Mouse (Mus musculus) gastrocnemius, postnatal 14 days (tissue): Measurements from ENCODE around the gene Ehmt1. TPM values are rescaled to one million over a fixed set of nuclear protein-coding genes. Genes with fewer than 3 reads are reported as not detected.
A peak's percentile ranks its signal among the peaks of the same experiment; 100 is the strongest.

Experiments used
- DNase-seq: peaks from one replicate; pipeline ENCODE4 v3.0.0; 2021; ENCODE audit warnings: mixed read lengths
- intact Hi-C: fragments of 180-260 bp; cut with DNase I; formaldehyde crosslinking; loops from one replicate; pipeline ENCODE4 v1.15.1; 2025; ENCODE audit warnings: low total_unique reads
- total RNA-seq, 2 experiments: library from RNA; stranded (reverse); gene quantifications; 2 replicates each; pipeline ENCODE4 v1.2.3; 2021

Ehmt1 gene
- total RNA-seq, 2 experiments from 2014 or later, result 31.6 to 32.5 TPM

DNA sequence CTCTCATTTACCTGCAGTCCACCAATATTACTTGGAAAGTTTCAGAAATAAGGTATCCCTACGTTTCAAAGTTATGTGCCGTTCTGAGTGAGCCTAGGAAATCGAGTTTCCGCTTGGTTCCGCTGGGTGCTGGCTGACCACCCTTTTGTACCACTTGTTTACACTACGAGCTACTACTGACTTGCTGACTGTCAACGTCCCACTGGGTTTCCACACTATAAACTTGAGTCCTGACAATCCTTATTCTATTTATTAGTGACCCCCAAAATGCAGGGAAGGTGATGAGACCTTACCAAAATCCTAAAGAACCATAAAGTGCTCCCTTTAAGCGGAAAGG, 393 bp upstream of the Ehmt1 start:
- intact Hi-C loops, result no loop called here
- no peak for DNase-seq

DNA sequence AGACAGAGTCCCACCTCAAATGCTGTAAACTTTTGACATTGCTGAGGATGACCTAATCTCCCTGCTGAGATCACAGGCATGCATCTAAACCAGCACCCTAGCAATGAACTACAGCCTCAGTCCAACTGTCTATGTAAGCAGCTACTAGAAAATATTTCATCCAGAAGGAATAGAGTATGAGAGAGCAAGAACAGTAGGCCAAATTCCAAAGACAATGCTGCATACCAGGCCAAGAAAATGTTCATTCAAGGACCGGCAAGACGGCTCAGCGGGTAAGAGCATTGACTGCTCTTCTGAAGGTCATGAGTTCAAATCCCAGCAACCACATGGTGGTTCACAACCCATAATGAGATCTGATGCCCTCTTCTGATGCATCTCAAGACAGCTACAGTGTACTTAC, 4.7 kb downstream of the Ehmt1 start:
- DNase-seq, result no peak
- intact Hi-C loops, result no loop called here

DNA sequence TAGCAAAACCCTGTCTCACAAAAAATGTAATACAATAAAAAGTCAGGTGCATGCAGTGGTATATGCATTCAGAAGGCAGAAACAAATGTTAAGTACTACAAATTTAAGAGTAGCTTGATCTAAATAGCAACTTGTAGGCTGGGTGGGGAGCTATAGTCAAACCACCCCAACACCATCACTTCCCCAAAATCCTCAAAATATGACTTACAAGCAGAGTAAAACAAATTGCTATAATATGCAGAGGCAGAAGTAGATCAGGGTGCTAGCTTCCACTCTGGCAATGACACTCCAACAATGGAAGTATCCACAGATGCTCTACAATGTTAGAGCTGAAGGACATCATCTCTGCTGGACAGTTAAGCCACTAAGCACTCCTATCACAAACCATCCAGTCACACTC, 6.8 kb downstream of the Ehmt1 start:
- no peak for DNase-seq
- intact Hi-C loops, result no loop called here

DNA sequence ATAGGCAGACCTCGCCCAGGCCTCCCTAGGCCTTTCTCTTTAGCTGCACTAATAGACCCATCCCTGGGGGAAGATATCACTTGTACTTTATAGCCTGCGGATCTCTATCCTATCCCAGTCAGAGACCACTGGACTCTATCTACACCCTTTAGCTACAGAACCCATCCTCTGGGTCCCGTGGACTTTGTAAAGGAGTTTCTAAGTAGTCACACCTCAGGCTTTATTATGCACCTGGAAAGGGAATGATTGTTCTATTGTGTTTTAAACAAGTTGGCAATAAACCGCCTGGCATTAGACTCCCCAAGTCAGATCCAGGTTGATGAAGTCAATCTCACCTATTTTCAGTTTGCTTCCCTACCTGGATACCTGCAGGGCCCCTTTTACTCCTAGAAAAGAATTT, 7.2 kb downstream of the Ehmt1 start:
- DNase-seq, result no peak
- intact Hi-C loops, result no loop called here

- intact Hi-C loops, result no loop called here
- no peak for DNase-seq
Measured at GRCm38 (mm10) chr2:24910481-24910880, 8.9 kb downstream of the Ehmt1 start.

GRCm38 (mm10) chr2:24905653-24906155, 13.7 kb downstream of the Ehmt1 start:
- intact Hi-C loops, result no loop called here
- no peak for DNase-seq

DNA sequence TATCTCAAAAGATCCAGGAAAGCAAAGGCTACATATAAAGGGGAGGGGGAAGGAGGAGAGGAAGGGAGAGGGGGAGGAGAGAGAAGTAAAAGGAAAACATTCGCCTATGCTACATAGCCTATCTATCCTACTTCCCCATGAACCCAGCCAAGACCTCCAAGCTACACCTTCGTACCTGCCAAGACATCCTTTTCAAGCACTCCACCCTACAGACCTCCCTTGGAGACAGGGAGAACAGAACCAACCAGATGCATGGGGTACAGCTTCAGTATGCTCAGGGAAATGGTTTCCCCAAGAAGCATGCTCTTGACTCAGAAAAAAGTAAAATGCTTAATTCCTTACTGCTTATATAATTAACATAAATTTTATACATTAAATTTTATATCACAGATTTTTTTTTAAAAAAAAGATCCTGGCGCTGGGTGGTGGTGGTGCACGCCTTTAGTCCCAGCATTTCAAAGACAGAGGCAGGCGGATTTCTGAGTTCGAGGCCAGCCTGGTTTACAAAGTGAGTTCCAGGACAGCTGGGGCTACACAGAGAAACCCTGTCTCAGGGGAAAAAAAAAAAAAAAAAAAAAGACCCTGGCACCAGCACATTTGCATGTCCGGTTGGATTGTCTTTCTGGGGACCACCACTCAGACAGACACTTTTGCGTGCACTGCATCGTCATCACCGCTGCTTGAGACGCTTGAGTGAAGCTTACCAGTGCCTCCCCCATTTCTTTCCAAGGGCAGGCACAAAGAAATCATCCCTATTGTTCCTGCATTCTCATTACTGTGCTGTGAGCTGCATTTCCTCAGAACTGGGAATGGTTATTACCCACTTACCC, 14.4 kb downstream of the Ehmt1 start:
- no peak for DNase-seq
- intact Hi-C loops, result no loop called here

DNA sequence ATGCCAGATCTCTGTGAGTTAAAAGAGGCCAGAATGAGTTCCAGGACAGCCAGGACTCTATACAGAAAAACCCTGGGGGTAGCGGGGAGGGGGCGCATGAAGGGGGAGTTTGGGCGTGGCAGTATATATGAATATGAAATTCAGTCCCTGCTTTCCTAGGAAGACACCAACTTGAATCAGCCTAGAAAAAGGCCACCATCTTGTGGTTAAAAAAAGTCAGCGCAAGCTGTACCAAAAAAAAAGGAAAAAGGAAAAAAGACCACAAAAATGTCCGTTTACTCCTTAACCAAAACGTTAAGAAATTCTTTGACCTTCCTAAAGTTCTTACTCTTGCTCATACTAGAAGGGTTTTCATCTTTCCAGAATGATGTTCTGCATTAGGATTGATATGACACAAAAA, 16.4 kb downstream of the Ehmt1 start:
- DNase-seq, result no peak
- intact Hi-C loops, result no loop called here

- intact Hi-C loops, result no loop called here
- DNase-seq, result no peak
Measured at GRCm38 (mm10) chr2:24901055-24901454, 18.4 kb downstream of the Ehmt1 start.

DNA sequence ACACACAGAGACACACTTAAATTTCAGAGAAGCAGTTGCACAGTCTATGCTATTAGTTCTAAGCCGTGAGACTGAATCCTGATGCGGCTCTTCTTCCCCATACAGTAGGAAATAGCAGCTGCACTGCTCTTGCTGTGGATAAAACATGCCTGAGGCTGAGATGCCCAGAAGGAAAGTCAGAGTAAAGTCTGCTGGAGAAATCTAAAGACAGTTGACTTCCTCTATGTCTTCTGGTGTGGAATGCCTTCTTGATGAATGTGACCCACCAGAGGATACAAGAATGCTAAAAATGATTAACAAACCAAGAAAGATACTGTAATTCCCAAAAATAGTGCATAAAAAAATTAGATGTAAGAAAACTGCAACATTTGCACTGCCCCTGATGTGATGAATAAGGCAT, 20.1 kb downstream of the Ehmt1 start:
- intact Hi-C loops, result no loop called here
- no peak for DNase-seq

DNA sequence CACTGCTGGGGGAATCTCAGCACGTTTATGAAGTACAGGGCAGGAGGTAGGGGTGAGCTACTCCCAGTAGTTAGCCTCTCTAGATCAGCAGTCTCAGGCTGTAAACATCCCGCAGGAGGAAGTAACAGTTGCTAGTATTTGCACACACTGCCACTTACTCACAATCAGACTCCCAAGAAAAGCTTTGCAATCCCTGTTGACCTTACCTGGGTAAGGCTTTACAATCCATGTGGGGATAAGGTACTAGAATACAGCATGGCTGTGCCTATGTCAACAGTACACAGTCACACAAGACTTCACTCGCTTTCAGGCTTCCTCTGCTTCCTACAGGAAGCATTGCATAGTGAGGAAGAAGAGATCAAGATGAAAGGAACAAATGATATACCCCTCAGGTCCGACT, 22.7 kb downstream of the Ehmt1 start:
- intact Hi-C loops, result no loop called here
- no peak for DNase-seq

GRCm38 (mm10) chr2:24894211-24894610, 25.2 kb downstream of the Ehmt1 start:
- intact Hi-C loops, result no loop called here
- DNase-seq, result no peak

DNA sequence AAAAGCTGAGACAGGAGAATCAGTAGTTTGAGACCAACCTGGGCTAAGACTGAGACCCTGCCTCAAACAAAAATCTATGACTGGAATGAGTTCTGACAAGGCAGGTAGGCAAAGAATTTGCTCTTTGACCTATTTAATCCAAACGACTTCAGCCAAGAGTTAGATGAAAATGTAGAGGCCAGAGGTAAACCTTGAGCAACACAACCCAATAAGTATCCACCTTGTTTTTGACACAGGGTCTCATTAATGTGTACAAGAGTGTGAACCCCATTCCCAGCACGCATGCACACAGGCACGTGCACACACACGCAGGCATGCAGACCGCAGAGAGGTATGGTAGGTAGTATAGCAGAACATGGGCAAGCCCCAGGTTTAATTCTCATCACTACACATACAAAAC, 27.1 kb downstream of the Ehmt1 start:
- DNase-seq, result no peak
- intact Hi-C loops, result no loop called here

DNA sequence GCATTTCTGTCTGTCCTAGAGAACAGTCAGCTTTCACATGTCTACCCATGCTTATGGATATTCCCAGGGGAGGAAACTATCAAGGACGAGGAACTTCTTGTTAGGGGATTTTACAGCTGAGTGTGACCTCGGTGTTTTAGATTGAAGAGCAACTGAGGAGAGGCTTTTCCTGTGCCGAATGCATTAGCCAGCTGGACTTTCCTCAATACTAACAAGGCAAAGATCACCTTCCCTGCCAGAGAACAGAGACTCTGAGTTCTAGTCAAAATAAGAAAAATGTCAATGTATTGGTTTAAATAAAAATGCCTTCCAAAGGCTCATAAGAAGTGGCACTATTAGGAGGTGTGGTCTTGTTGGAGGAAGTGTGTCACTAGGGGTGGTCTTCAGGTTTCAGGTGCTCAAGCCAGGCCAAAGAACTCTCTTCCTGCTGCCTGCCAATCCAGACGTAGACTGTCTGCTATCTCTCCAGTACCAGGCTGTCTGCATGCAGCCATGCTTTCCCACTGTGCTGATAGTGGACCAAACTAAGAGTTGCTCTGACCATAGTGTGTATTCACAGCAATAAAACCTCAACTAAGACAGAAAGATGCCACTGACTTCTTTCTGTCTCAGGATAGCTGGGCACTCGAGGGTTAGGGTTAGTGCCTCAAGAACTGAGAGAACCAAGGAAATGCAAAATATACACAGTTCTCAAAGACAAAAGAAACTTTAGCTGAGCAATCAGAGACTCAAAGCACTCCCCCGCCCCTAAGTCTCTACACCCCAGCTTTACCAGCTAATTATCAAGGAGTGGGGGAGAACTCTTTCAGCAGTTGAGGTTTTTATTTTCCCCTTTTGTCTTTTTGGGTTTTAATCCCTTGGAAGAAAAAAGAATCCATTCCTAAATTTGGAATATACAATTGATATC, 28.6 kb downstream of the Ehmt1 start:
- DNase-seq, result no peak
- intact Hi-C loops, result no loop called here

DNA sequence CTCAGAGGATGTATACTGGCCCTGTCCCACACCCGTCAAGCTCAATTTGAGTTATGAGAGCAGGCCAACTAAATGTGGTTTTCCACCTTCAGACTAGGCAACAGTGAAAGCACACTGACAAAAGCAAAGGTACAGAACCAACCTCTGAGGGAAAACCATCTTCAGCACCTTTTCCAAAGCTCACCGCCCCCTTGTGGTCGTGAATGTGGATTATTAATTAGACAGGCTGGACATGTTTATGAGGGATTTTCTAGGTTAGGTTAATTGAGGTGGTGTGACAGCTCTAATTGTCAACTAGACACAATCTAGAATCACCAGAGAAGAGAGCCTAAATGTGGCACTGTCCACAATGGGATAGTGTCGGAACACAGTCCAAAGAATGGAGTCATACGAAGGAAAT, 30.5 kb downstream of the Ehmt1 start:
- no peak for DNase-seq
- intact Hi-C loops, result no loop called here

- no peak for DNase-seq
- intact Hi-C loops, result no loop called here
Measured at GRCm38 (mm10) chr2:24880686-24881085, 38.7 kb downstream of the Ehmt1 start.

- intact Hi-C loops, result no loop called here
- DNase-seq, result no peak
Measured at GRCm38 (mm10) chr2:24870952-24871351, 48.5 kb downstream of the Ehmt1 start.

DNA sequence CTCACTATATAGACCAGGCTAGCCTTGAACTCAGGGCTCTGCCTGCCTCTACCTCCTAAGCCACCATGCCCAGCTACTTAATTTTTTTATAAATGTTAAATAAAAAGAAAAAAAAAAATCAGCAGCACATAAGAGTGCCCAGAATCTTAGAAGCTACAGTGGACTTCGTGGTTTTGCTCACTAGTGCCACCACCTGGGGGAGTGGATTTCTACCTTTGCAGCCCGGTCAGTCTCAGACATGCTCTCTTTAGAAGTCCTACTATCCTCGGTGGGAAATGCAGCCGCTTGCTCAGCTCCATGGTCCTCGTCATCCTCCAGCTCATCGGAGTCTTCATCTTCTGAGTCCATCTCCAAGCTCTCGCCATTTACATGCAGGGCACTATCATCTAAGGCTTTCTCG, 56.4 kb downstream of the Ehmt1 start:
- intact Hi-C loops, result no loop called here
- DNase-seq, result peak; percentile 7

DNA sequence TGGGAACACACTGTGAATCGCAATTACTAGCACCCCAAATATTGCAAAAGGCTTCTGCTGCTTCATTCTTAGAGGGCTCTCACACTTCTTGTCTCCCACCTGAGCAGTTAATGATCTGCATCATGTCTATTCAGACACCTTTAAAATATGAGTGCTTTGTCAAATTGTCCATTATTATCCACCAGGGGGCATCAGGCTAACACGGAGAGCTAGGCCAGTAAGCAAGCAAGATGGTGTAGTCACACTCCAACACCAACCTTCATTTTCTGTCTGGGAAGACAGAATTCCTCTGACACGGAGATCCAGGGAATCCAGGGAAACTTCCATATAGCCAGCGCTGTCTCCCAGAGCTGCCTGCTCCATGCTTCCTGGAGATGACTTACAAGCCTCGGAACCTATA, 67.0 kb downstream of the Ehmt1 start:
- intact Hi-C loops, result loop anchor here (10.0 kb wide), 1 partner anchor 82 kb away; the partner anchor contains the start of gene Arrdc1

GRCm38 (mm10) chr2:24846557-24846956, 72.9 kb downstream of the Ehmt1 start:
- intact Hi-C loops, result no loop called here
- DNase-seq, result no peak

More for the DNA sequence above, 67.0 kb downstream of the Ehmt1 start:
- DNase-seq, result no peak

- intact Hi-C loops, result no loop called here
- no peak for DNase-seq
Measured at GRCm38 (mm10) chr2:24845256-24845655, 74.2 kb downstream of the Ehmt1 start.
